Mouse (Mus musculus) kidney, adult 2 months (tissue): ENCODE results near the gene Pgc. TPM values are rescaled to one million over a fixed set of nuclear protein-coding genes. Genes with fewer than 3 reads are reported as not detected.

ENCODE experiments used
- DNase-seq: peaks from one replicate; pipeline ENCODE4 v3.0.0; 2021
- H3K27ac ChIP-seq: fragments of 200-500 bp; 2 replicates; pipeline ENCODE4 v1.5.1; 2012; ENCODE audit warnings: low read depth, low read length, control low read depth, inconsistent platforms; ENCODE audit not compliant: insufficient read depth
- H3K27me3 ChIP-seq: fragments of 200-500 bp; replicated peaks from 2 replicates; pipeline ENCODE4 v1.6.1; 2012; ENCODE audit warnings: mild to moderate bottlenecking, moderate library complexity, low read length, inconsistent platforms; ENCODE audit not compliant: control insufficient read depth, insufficient read depth
- H3K36me3 ChIP-seq: fragments of 200-500 bp; 2 replicates; pipeline ENCODE4 v1.6.1; 2012; ENCODE audit warnings: mild to moderate bottlenecking, moderate library complexity, low read length, inconsistent platforms; ENCODE audit not compliant: control insufficient read depth, insufficient read depth
- H3K4me1 ChIP-seq: fragments of 200-500 bp; 2 replicates; pipeline ENCODE4 v1.6.1; 2011; ENCODE audit warnings: low read length; ENCODE audit not compliant: control insufficient read depth, insufficient read depth
- H3K4me3 ChIP-seq: fragments of 200-500 bp; 2 replicates; pipeline ENCODE4 v1.5.1; 2011; ENCODE audit warnings: mild to moderate bottlenecking, low read depth, low read length, control low read depth; ENCODE audit not compliant: insufficient read depth
- CTCF ChIP-seq: fragments of 200-500 bp; conservative IDR thresholded peaks from 2 replicates; pipeline ENCODE4 v1.5.1; 2011; ENCODE audit warnings: low read depth, mild to moderate bottlenecking, control low read depth, low read length, moderate library complexity, mixed read lengths; ENCODE audit not compliant: insufficient read depth, insufficient read length
- POLR2A ChIP-seq: fragments of 200-500 bp; IDR thresholded peaks from one replicate; pipeline ENCODE4 v1.6.1; 2011; ENCODE audit warnings: low read depth, low read length, control low read depth
- WGBS: fragments of 180-500 bp; shearing (Covaris S2); methylation state at CpG from one replicate; pipeline ENCODE4 v1.1.7; 2018; 5-methylcytosine and 5-hydroxymethylcytosine counted together
- polyA plus RNA-seq: library from polyadenylated mRNA; depleted of rRNA; stranded (reverse); fragments of >200 nt; gene quantifications from 2 replicates; pipeline ENCODE4 v1.2.3, GENCODE M21; 2012

Gene Pgc
- polyA plus RNA-seq, 1 experiment = 1.0 TPM

DNA sequence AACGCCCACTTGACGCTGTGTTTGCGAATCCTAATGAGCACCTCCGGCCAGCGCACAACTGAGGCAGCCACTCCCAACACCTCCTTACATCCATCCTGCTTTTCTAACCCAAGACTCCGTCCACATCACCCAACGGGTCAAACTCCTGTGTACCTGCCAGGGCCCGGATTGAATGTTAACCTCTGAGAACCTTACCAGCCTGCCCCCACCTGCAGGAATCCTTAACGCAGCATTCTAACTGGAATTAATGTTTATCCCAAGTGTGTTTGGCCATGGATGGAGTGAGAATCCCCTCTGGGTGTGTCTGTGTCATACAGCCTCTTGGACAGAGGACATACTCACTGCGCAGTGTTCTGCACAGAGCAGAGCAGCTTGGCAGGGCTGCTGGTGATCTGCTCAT lies 28.5 kb upstream of the Pgc start:
- peak; percentile 93 for DNase-seq
- peaks cover 15% of the 10 kb centered on the region; the same call in 1 of the 2 replicates for H3K4me1 ChIP-seq
- 56% methylated on average over 10 of the region's 10 CpGs for WGBS
- peak overlapping the region; percentile 42 for H3K4me3 ChIP-seq
- TF ChIP-seq CTCF (no peak), POLR2A (no peak)
- H3K36me3 ChIP-seq = no peaks in the 10 kb centered on the region
- peak overlapping the region; percentile 61 for H3K27ac ChIP-seq
- H3K27me3 ChIP-seq = no peaks in the 10 kb centered on the region

DNA sequence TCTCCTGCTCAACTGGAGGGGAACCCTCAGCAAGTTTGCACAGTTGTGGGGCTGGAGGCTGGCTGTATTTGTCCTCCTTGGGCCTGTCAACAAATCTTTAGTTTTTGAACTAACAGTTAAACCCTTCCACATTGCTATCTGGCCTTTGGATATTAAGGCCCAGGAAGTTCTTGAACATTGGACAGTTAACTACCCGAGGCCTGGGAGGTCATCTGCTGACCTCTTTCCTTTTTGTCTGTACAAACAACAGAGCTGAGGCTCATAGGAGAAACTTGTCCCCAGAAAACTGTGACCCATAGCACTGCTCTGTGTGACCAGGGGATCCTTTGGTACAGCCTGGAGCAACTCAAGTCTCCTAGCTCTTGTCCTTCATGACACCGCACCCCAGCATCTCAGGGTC lies 27.6 kb upstream of the Pgc start:
- no peaks in the 10 kb centered on the region for H3K36me3 ChIP-seq
- peak overlapping the region; percentile 4; the same call in 1 of the 2 replicates for H3K4me3 ChIP-seq
- WGBS = 51% methylated on average over 2 of the region's 2 CpGs
- TF ChIP-seq CTCF (no peak), POLR2A (no peak)
- peak; percentile 68 for DNase-seq
- peak overlapping the region; percentile 70 for H3K27ac ChIP-seq
- peaks cover 11% of the 10 kb centered on the region; the same call in 1 of the 2 replicates for H3K4me1 ChIP-seq
- no peaks in the 10 kb centered on the region for H3K27me3 ChIP-seq

DNA sequence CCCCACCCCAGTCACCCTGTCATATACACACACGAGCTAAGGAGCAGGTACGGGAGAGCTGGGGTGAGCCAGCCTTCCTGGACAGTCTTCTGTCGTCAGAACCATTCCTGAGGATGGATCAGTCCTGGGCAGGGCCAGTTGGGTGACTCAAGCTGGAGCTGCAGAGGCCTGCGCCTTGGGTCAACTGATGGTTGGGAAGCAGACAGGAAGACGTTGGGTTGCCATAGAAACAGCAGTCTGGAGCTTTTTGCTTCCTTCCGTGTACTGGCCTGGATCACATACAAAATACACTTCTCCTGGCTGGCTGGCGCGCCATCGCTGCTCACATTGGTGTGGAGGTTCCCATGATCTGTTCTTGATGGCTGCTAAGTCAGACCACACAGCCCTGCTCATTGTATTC lies 24.8 kb upstream of the Pgc start:
- H3K36me3 ChIP-seq = no peaks in the 10 kb centered on the region
- no peak for DNase-seq
- no peak overlapping the region for H3K27ac ChIP-seq
- TF ChIP-seq CTCF = no peak
- no peak for TF ChIP-seq POLR2A
- whole genome bisulfite sequencing = 80% methylated on average over 9 of the region's 9 CpGs
- peaks cover 10% of the 10 kb centered on the region; the same call in 1 of the 2 replicates for H3K4me1 ChIP-seq
- H3K27me3 ChIP-seq = no peaks in the 10 kb centered on the region
- no peak overlapping the region for H3K4me3 ChIP-seq

DNA sequence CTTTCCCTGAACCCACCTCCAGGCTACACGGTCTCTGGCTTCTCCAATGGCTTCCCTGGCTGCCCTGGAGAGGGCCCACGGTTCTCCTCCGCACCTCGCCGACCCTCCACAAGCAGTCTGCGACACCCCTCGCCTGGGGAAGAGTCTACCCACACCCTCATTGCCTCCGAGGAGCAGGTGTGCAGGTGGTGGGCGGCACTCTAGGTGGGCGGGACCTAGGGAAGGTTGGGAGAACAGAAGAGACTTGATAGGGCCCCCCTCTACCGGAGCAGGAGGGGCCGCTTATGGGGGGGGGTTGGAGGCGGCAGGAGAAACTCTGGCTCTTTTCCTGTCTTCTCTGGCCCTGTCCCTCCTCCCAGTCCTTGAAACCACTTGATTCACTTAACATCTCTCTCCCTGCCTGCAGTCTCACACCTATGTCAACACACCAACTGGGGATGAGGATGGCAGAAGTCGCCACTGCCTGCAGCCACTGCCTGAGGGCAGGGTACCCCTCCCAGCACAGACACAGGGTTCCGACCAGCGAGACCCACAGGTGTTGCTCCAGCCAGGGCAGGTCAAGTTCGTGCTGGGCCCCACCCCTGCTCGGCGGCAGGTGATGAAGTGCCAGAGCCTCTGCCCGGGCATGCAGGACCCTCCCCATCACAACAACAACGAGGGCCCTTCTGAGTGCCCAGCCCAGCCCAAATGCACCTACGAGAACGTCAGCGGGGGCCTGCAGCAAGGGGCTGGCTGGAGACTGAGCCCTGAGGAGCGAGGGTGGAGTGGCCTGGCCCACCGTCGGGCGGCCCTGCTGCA lies 23.9 kb upstream of the Pgc start:
- Histone ChIP-seq H3K4me1 (peaks cover 9% of the 10 kb centered on the region; the same call in 1 of the 2 replicates), H3K27ac (no peak overlapping the region), H3K36me3 (no peaks in the 10 kb centered on the region), H3K27me3 (no peaks in the 10 kb centered on the region), H3K4me3 (no peak overlapping the region)
- 73% methylated on average over 28 of the region's 28 CpGs for WGBS
- no peak for DNase-seq
- no peak for TF ChIP-seq CTCF
- no peak for TF ChIP-seq POLR2A

DNA sequence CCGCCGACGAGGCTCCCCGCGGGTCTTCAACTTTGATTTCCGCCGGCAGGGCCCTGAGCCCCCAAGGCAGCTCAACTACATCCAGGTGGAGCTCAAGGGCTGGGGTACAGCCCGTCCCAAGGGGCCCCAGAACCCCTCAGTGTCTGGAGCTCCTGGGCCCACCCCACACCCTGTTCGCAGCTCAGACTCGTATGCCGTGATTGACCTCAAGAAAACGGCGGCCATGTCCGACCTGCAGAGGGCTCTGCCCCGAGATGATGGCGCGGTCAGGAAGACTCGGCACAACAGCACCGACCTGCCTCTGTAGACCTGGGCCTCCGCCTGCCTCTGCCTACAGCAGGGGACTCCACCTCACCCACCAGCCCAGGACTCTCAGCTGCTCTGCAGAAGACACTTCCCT lies 23.1 kb upstream of the Pgc start:
- Histone ChIP-seq H3K4me1 (peaks cover 8% of the 10 kb centered on the region; the same call in 1 of the 2 replicates), H3K36me3 (no peaks in the 10 kb centered on the region), H3K27me3 (no peaks in the 10 kb centered on the region), H3K27ac (no peak overlapping the region), H3K4me3 (no peak overlapping the region)
- TF ChIP-seq CTCF (no peak), POLR2A (no peak)
- no peak for DNase-seq
- 67% methylated on average over 20 of the region's 20 CpGs for WGBS

DNA sequence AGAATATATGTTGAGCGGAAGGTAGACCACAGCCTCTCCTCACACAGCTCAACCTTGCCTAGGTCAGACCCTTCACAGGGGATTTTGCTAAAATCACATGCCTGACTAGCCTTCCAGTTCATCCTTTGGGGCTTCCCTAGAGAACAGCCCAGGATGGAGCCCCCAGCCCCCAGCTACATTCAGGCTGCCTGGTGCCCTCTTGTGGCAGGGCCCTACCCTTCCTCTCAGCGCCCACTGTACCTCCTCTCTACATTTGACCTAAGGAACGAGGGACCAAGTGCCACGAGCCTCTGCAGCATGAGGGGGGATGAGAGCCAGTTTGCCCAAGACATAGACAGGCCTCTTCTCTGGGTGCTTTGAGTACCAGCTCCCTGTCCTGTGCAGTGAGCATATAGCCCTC lies 21.9 kb upstream of the Pgc start:
- H3K4me1 ChIP-seq = 0 out of 2 replicates have a peak, but pooled peaks cover 8% of the 10 kb centered on the region
- WGBS = 79% methylated on average over 4 of the region's 4 CpGs
- TF ChIP-seq POLR2A (no peak), CTCF (no peak; the same call in 1 of the 2 replicates)
- no peak overlapping the region for H3K4me3 ChIP-seq
- no peaks in the 10 kb centered on the region for H3K27me3 ChIP-seq
- peak; percentile 24 for DNase-seq
- no peaks in the 10 kb centered on the region for H3K36me3 ChIP-seq
- H3K27ac ChIP-seq = no peak overlapping the region

DNA sequence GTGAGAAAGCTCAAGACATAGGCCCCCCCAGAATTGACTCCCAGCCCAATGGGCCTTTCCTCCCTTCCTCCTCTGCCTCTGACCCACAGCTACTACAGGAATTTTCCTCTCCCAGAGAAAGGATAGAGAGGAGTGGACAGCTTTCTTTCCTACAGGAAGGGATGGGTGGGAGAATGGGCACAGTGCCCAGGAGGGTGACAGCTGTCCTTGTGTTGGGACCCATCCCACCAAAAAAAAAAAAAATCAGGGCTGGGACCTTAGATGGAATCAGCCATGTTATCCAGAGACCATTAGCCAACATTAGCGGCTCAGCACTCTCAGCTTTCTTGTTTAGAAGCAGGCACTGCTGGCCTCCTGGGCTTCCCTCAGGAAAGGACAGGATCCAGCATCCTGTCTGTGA lies 20.4 kb upstream of the Pgc start:
- no peak for TF ChIP-seq CTCF
- TF ChIP-seq POLR2A = no peak
- H3K27ac ChIP-seq = no peak overlapping the region
- no peaks in the 10 kb centered on the region for H3K27me3 ChIP-seq
- H3K4me1 ChIP-seq = 0 out of 2 replicates have a peak, but pooled peaks cover 2% of the 10 kb centered on the region
- no peaks in the 10 kb centered on the region for H3K36me3 ChIP-seq
- H3K4me3 ChIP-seq = no peak overlapping the region
- DNase-seq = no peak
- WGBS = 72% methylated on average over 1 of the region's 1 CpGs

DNA sequence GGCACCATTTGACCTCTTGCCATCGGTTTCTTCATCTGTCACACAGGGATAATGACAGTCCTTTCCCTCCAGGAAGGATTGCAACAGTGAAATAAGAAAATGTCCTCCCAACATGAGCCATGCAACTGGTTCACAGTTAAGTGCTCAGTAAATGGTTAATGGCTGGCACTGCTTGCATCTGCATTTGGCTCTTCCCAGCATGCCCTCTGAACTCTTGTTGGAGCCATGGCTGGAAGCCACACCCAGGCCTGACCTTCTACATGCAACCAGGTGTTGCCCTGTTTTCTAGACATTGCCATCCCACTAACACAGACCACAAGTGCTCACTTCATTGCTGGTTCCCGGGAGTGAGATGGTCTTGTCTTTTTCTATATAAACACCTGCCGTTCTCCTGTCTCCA lies 18.7 kb upstream of the Pgc start:
- DNase-seq = peak; percentile 75
- Histone ChIP-seq H3K36me3 (no peaks in the 10 kb centered on the region), H3K27me3 (no peaks in the 10 kb centered on the region), H3K4me3 (no peak overlapping the region), H3K27ac (no peak overlapping the region), H3K4me1 (0 out of 2 replicates have a peak, but pooled peaks cover 2% of the 10 kb centered on the region)
- TF ChIP-seq CTCF = no peak
- no peak for TF ChIP-seq POLR2A
- 82% methylated on average over 3 of the region's 3 CpGs for WGBS
